Mouse (Mus musculus) G1E-ER4 (cell line): ENCODE measurements around the gene Cntn1. TPM values are rescaled to one million over a fixed set of nuclear protein-coding genes. Genes with fewer than 3 reads are reported as not detected.

Source experiments
- GATA1 ChIP-seq: IDR thresholded peaks from one replicate; pipeline ENCODE4 v1.8.0; 2012; ENCODE audit warnings: low read length, inconsistent platforms
- polyA plus RNA-seq: library from polyadenylated mRNA; stranded (reverse); fragments of >175 nt; gene quantifications from 2 replicates; pipeline ENCODE4 v1.2.3, GENCODE M21; 2012

Gene Cntn1
- polyA plus RNA-seq, 1 experiment: not detected

DNA sequence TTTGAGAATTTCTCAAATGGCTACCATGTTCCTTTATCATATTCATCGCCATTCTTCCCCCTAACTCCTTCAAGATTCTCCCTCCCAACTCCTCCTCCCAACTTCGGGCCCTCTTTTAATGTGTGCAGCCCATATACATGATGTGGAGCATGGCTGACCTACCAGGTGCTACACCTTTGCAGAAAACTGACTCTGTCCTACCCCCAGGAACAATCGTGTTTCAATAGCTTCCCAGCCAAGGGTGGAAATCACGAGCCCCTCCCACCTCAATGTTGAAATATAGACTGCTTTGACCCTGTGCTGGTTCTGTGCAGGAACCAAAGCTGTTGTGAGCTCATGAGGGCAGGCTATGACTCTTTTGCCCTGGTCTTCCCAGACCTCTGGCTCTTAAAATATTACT lies 236.7 kb downstream of the Cntn1 start:
- no peak for TF ChIP-seq GATA1

- no peak for TF ChIP-seq GATA1
Measured at GRCm38 (mm10) chr15:92296479-92296878, 245.5 kb downstream of the Cntn1 start.

DNA sequence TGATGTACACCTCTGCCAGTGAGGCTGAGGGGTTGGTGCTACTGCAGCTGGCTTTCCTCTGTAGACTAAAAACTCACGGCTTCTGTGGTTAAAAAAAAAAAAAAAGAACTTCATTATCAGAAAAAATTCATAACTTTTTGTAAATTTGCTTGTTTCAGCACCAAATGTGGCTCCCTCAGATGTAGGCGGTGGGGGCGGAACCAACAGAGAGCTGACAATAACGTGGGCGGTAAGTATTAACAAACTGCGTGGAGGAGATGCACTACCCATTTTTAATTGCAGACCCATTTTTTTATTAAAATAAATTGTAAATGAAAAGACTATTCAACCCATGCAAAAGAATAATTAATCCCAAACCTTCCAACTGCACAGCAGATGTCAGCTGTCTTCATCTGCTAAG lies 251.8 kb downstream of the Cntn1 start:
- TF ChIP-seq GATA1: no peak

DNA sequence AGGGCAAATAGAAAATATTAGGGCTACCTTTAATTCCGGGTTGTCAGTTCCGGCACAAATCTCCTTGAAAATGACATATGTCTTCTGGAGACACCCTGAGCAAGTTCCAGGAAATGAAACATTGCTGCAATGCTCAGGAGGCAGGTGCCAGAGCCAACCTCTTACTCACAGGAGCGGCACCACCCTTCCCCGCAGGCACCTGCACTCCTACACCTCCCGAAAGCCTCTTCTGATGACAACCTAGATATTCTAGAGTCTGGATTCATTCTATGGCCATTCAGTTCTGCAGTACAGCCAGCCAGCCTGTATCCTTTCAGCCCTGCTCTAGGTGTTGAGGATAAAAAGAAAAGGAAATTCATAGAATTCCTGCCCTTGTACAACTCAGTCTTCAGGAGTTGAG lies 253.3 kb downstream of the Cntn1 start:
- no peak for TF ChIP-seq GATA1

- no peak for TF ChIP-seq GATA1
Measured at GRCm38 (mm10) chr15:92321959-92322358, 271.0 kb downstream of the Cntn1 start.

DNA sequence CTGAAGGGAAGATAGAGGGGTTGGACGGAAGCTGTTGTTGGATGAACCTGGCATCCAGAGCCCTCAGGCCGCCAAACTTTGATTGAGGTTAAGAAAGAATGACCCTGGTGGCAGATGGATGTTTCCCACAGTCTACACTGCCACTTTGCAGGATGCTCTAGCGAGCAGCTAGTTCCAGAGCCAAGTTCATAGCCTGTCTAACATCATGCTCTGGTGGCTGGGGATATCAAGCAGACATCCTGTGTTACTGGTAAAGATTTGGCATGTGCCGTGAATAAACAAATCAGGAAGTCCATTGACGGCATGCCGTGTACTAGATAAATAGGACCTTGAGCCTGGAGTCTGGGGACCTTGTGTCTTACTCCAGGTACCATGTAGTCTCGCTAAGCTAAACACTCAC lies 276.1 kb downstream of the Cntn1 start:
- TF ChIP-seq GATA1: no peak

DNA sequence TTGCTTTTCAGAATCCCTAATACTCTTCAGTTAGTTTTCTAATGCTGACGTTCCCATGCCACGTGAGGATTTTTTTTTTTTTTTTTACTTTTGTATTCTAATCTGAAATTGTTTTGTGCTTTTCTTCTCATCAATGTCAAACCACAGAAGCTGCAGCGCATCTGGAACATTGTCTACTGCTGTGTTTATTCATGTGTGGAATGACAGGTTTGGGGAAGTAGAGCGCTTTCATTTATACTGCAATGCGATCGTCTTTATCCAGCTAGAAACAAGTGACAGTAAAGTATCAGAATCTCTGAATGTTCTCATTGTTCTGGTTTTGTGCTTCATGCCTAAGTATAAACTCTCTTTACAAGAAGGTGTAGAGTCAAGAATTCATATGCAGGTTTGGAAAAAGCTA lies 289.3 kb downstream of the Cntn1 start:
- TF ChIP-seq GATA1: no peak

- TF ChIP-seq GATA1: no peak
Measured at GRCm38 (mm10) chr15:92341424-92341823, 290.5 kb downstream of the Cntn1 start.

DNA sequence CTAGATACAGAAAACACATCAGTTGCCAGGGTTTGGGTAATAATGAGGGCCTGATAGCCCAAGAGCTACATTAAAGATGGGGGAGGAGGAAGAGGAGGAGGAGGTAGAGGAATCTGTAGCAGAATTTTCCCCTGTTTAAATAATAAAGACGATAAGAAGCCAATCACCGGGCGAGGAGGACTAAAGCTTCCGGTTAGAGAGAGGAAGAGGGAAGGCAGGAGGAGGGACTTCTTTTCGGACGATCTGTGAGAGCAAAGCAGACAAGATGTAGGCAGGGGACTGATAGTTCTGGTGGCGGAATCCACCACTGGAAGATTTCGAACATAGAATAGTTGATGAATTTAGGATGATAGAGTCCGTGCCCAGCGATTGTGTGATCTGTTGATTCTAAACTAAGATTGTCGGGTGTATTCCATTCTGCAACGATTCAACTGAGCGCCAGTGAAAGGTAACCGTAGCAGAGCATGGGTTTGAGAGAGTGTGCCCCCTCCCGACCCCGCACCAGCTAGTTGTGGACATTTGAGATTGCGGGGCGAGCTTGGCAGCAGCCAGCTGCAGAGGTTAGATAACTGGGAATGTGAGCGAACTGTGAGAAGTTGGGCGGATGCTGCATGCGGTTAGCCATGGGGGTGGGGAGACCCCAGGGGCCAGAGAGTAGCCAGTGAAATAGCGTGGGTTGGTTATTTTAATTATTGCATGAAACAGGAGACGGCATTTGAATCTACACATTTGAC lies 293.3 kb downstream of the Cntn1 start:
- no peak for TF ChIP-seq GATA1

- TF ChIP-seq GATA1: no peak
Measured at GRCm38 (mm10) chr15:92347426-92347825, 296.5 kb downstream of the Cntn1 start.

DNA sequence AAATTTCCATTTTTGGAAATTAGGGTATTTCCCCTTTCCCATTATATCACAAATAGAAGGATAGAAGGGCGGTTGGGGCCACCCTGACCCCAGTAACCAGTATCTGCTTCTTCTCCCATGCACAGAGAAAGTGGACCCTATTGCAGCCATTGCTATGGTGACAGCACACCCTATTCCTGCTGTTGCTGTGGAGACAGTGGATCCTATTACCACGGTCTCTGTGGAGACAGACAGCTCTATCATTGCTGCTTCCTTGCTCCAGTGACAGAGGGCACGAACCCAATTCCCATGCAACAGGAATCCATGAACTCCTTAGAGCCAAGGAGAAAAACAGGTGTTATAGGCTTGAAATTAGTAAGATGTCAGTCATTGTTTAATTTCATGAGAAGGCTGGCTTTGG lies 296.9 kb downstream of the Cntn1 start:
- no peak for TF ChIP-seq GATA1

- no peak for TF ChIP-seq GATA1
Measured at GRCm38 (mm10) chr15:92364153-92364552, 313.2 kb downstream of the Cntn1 start.

- no peak for TF ChIP-seq GATA1
Measured at GRCm38 (mm10) chr15:92364592-92364991, 313.6 kb downstream of the Cntn1 start.

Other genes with a start within 250 kb of the Cntn1 start
- gene Smgc, start 212.9 kb upstream of the Cntn1 start, polyA plus RNA-seq: not detected in 2 replicates